Mouse (Mus musculus): Measurements from ENCODE around the gene Ctla2b. TPM values are rescaled to one million over a fixed set of nuclear protein-coding genes. Genes with fewer than 3 reads are reported as not detected.
A peak's percentile ranks its signal among the peaks of the same experiment; 100 is the strongest.
"Not testable (repeated sequence)": the region's sequence is repeated elsewhere in the genome, so short reads cannot be mapped to it uniquely, and the experiment has no call there.

Gene Ctla2b
- 1.7 and 3.0 TPM in 2 replicates for total RNA-seq (2015)
- 1.7 and 2.1 TPM in 2 replicates for total RNA-seq (2017)

GRCm38 (mm10) chr13:60897328-60897727 lies at the start of gene Ctla2b:
TSS of gene Ctla2b (minus strand) at chr13:60897447.
- ATAC-seq (ENCODE audit: poor library complexity, severe bottlenecking): peak; percentile 86

GRCm38 (mm10) chr13:60941884-60942283 lies 44.6 kb upstream of the Ctla2b start, which contains the start of gene Tpbpa:
TSS of gene Tpbpa (minus strand) at chr13:60941984.
- ATAC-seq (ENCODE audit: poor library complexity, severe bottlenecking): not testable (repeated sequence)

GRCm38 (mm10) chr13:60936500-60936901 lies 39.3 kb upstream of the Ctla2b start, which contains the start of the genes Gm49391 and Ctla2a:
TSS of gene Gm49391 (minus strand) at chr13:60936571.
TSS of gene Ctla2a (minus strand) at chr13:60936625.
- peak; percentile 69 for ATAC-seq (ENCODE audit: poor library complexity, severe bottlenecking)

GRCm38 (mm10) chr13:60935490-60935889 lies 38.2 kb upstream of the Ctla2b start, which contains the start of gene Gm49393:
TSS of gene Gm49393 (minus strand) at chr13:60935590.
- ATAC-seq (ENCODE audit: poor library complexity, severe bottlenecking): not testable (repeated sequence)

GRCm38 (mm10) chr13:60904780-60905179 lies 7.5 kb upstream of the Ctla2b start, which contains the start of gene Tpbpb:
TSS of gene Tpbpb (minus strand) at chr13:60904880.
- not testable (repeated sequence) for ATAC-seq (ENCODE audit: poor library complexity, severe bottlenecking)

- not testable (repeated sequence) for ATAC-seq (ENCODE audit: poor library complexity, severe bottlenecking)
Measured at GRCm38 (mm10) chr13:60896794-60897193, 453 bp downstream of the Ctla2b start, which contains the start of gene Gm49392. TSS of gene Gm49392 (minus strand) at chr13:60896894.

- peak; percentile 29 for ATAC-seq (ENCODE audit: poor library complexity, severe bottlenecking)
Measured at GRCm38 (mm10) chr13:60895406-60896160, 1.7 kb downstream of the Ctla2b start.

- ATAC-seq (ENCODE audit: poor library complexity, severe bottlenecking): no peak
Measured at GRCm38 (mm10) chr13:60892301-60892700, 4.9 kb downstream of the Ctla2b start.

- no peak for ATAC-seq (ENCODE audit: poor library complexity, severe bottlenecking)
Measured at GRCm38 (mm10) chr13:60864281-60864680, 33.0 kb downstream of the Ctla2b start, which contains the start of gene 4930486L24Rik. TSS of gene 4930486L24Rik (minus strand) at chr13:60864475.

GRCm38 (mm10) chr13:60848241-60849120 lies 48.8 kb downstream of the Ctla2b start:
- ATAC-seq (ENCODE audit: poor library complexity, severe bottlenecking): peak; percentile 64

Other genes starting within 250 kb of the Ctla2b start
- not detected in 2 replicates for gene BC051665, start 111.1 kb downstream of the Ctla2b start, total RNA-seq (2015)
- gene BC051665, start 111.1 kb downstream of the Ctla2b start, total RNA-seq (2017): not detected in 2 replicates
- not detected in 2 replicates for gene Ctsll3, start 94.6 kb downstream of the Ctla2b start, total RNA-seq (2015)
- not detected in 2 replicates for gene Ctsll3, start 94.6 kb downstream of the Ctla2b start, total RNA-seq (2017)
- 0.16 and 0.30 TPM in 2 replicates for gene 4930486L24Rik, start 33.0 kb downstream of the Ctla2b start, total RNA-seq (2015)
- gene 4930486L24Rik, start 33.0 kb downstream of the Ctla2b start, total RNA-seq (2017): 0.22 TPM in 1 of 2 replicates, not detected in the other
- gene Gm49392, start 553 bp downstream of the Ctla2b start, total RNA-seq (2015): not detected in 2 replicates
- 0.61 TPM in 1 of 2 replicates, not detected in the other for gene Gm49392, start 553 bp downstream of the Ctla2b start, total RNA-seq (2017)
- gene Tpbpb, start 7.4 kb upstream of the Ctla2b start, total RNA-seq (2015): not detected in 2 replicates
- gene Tpbpb, start 7.4 kb upstream of the Ctla2b start, total RNA-seq (2017): not detected in 2 replicates
- gene Gm49393, start 38.1 kb upstream of the Ctla2b start, total RNA-seq (2015): not detected in 2 replicates
- not detected in 2 replicates for gene Gm49393, start 38.1 kb upstream of the Ctla2b start, total RNA-seq (2017)
- gene Gm49391, start 39.1 kb upstream of the Ctla2b start, total RNA-seq (2015): 1.1 TPM in 1 of 2 replicates, not detected in the other
- not detected in 2 replicates for gene Gm49391, start 39.1 kb upstream of the Ctla2b start, total RNA-seq (2017)
- 1.6 and 5.3 TPM in 2 replicates for gene Ctla2a, start 39.2 kb upstream of the Ctla2b start, total RNA-seq (2015)
- gene Ctla2a, start 39.2 kb upstream of the Ctla2b start, total RNA-seq (2017): 4.4 and 9.3 TPM in 2 replicates
- gene Tpbpa, start 44.5 kb upstream of the Ctla2b start, total RNA-seq (2015): not detected in 2 replicates
- gene Tpbpa, start 44.5 kb upstream of the Ctla2b start, total RNA-seq (2017): not detected in 2 replicates
- not detected in 2 replicates for gene Ctsj, start 108.5 kb upstream of the Ctla2b start, total RNA-seq (2015)
- gene Ctsj, start 108.5 kb upstream of the Ctla2b start, total RNA-seq (2017): not detected in 2 replicates
- not detected in 2 replicates for gene Ctsq, start 143.2 kb upstream of the Ctla2b start, total RNA-seq (2015)
- not detected in 2 replicates for gene Ctsq, start 143.2 kb upstream of the Ctla2b start, total RNA-seq (2017)